Mouse (Mus musculus) ES-E14 (cell line): ENCODE results near the gene Grin2a.
A peak's percentile ranks its signal among the peaks of the same experiment; 100 is the strongest.

Experiments used
- CHD2 ChIP-seq: IDR thresholded peaks from 2 replicates; pipeline ENCODE4 v1.6.1; 2014; ENCODE audit warnings: mild to moderate bottlenecking, low read depth, low read length, inconsistent platforms
- MAFK ChIP-seq: IDR thresholded peaks from 2 replicates; pipeline ENCODE4 v1.6.1; 2014; ENCODE audit warnings: mild to moderate bottlenecking, low read depth, low read length, inconsistent platforms; ENCODE audit not compliant: insufficient read depth

- 0 out of 2 replicates have a peak, but pooled peaks have one; percentile 12 for TF ChIP-seq MAFK
- no peak for TF ChIP-seq CHD2
These were observed 53.9 kb downstream of the Grin2a start for GRCm38 (mm10) chr16:9941306-9941930.
